Mouse (Mus musculus): ENCODE data around the gene Nxf1. TPM values are rescaled to one million over a fixed set of nuclear protein-coding genes. Genes with fewer than 3 reads are reported as not detected.
"Not testable (repeated sequence)": the region's sequence is repeated elsewhere in the genome, so short reads cannot be mapped to it uniquely, and the experiment has no call there.

Gene Nxf1
- total RNA-seq (2021) = 10 to 100 TPM; 61.7 to 67.6 TPM

- DNase-seq = peak; percentile 95
- intact Hi-C loops (cut with DNase I) = loop anchor here (5.0 kb wide), 1 partner anchor 45 kb away; the partner anchor contains the start of gene Zbtb3
Observed at GRCm38 (mm10) chr19:8756635-8757387, at the start of gene Nxf1. Gene Nxf1 (plus strand): TSS chr19:8757073.

- no peak for DNase-seq
- intact Hi-C loops (cut with DNase I) = no loop called here
Observed at GRCm38 (mm10) chr19:8708954-8709353, 47.9 kb upstream of the Nxf1 start.

- intact Hi-C loops (cut with DNase I) = no loop called here
- peak; percentile 49 to 56 for DNase-seq
Observed at GRCm38 (mm10) chr19:8710057-8710456, 46.8 kb upstream of the Nxf1 start.

GRCm38 (mm10) chr19:8711506-8711905 lies 45.4 kb upstream of the Nxf1 start:
- no peak for DNase-seq
- intact Hi-C loops (cut with DNase I) = no loop called here

- intact Hi-C loops (cut with DNase I) = no loop called here
- no peak for DNase-seq
Observed at GRCm38 (mm10) chr19:8711949-8712869, 44.7 kb upstream of the Nxf1 start.

- intact Hi-C loops (cut with DNase I) = no loop called here
- peak; percentile 76 to 84 for DNase-seq
Observed at GRCm38 (mm10) chr19:8712870-8713305, 44.0 kb upstream of the Nxf1 start.

- intact Hi-C loops (cut with DNase I) = no loop called here
- DNase-seq = peak; percentile 95 to 96
Observed at GRCm38 (mm10) chr19:8713306-8713996, 43.4 kb upstream of the Nxf1 start.

- no peak for DNase-seq
- intact Hi-C loops (cut with DNase I) = no loop called here
Observed at GRCm38 (mm10) chr19:8713997-8714652, 42.7 kb upstream of the Nxf1 start.

- DNase-seq = peak in 1 of 2 experiments; percentile 29
- intact Hi-C loops (cut with DNase I) = no loop called here
Observed at GRCm38 (mm10) chr19:8714653-8715481, 42.0 kb upstream of the Nxf1 start.

GRCm38 (mm10) chr19:8715868-8716766 lies 40.8 kb upstream of the Nxf1 start:
- intact Hi-C loops (cut with DNase I) = no loop called here
- DNase-seq = no peak

- intact Hi-C loops (cut with DNase I) = no loop called here
- no peak for DNase-seq
Observed at GRCm38 (mm10) chr19:8716767-8717475, 40.0 kb upstream of the Nxf1 start.

- DNase-seq = peak; percentile 60 to 74
- intact Hi-C loops (cut with DNase I) = no loop called here
Observed at GRCm38 (mm10) chr19:8718357-8718756, 38.5 kb upstream of the Nxf1 start.

- intact Hi-C loops (cut with DNase I); DNase-seq: not testable (repeated sequence)
Observed at GRCm38 (mm10) chr19:8719037-8719436, 37.8 kb upstream of the Nxf1 start.

- intact Hi-C loops (cut with DNase I) = no loop called here
- DNase-seq = no peak
Observed at GRCm38 (mm10) chr19:8721378-8721777, 35.5 kb upstream of the Nxf1 start.

GRCm38 (mm10) chr19:8722021-8722420 lies 34.9 kb upstream of the Nxf1 start:
- intact Hi-C loops (cut with DNase I) = no loop called here

GRCm38 (mm10) chr19:8722559-8722906 lies 34.3 kb upstream of the Nxf1 start:
- intact Hi-C loops (cut with DNase I) = no loop called here

More at GRCm38 (mm10) chr19:8722021-8722420, 34.9 kb upstream of the Nxf1 start:
- DNase-seq = no peak

GRCm38 (mm10) chr19:8722907-8723573 lies 33.8 kb upstream of the Nxf1 start, which contains the start of gene Slc3a2:
Gene Slc3a2 (minus strand): TSS chr19:8723369.
- intact Hi-C loops (cut with DNase I) = no loop called here
- DNase-seq = peak; percentile 97

More at GRCm38 (mm10) chr19:8722559-8722906, 34.3 kb upstream of the Nxf1 start:
- no peak for DNase-seq
